Mouse (Mus musculus): ENCODE measurements around the gene Rtn4rl1.

DNA sequence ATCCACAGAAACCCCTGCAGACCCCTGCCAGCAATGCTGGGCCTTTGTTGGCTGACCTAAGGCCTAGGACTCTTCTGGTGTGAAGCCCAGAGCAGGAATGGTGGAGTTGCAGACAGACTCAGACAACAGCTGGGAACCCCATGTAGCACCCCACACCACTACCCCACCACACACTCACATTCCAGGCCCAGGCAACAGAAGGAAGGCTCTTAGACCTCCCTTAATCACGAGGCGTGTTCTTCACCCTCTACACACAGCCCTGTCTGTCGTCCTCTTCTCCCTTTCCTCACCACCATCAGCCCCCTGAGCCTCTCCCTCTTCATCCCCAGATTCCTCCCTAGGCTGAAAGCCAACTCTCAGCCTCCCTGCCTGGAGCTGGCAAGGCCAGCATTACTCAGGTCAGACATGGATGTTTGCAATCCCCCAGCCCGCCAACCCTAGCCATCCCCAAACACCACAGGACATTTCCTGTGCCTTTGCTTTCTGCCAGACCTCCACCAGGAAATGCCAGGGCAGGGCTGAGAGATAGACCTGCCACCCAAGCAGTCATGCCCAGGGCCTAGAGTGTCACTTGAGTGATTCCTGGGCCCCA, 32.1 kb upstream of the Rtn4rl1 start:
- TF ChIP-seq CTCF (IDR thresholded peaks at IDR 0.05; ENCODE audit: low read depth) = no peak
- TF ChIP-seq EP300 (IDR thresholded peaks at IDR 0.05; ENCODE audit: low read depth) = no peak

Measured in liver, postnatal 0 days (tissue).